Mouse (Mus musculus) lung, adult 2 months (tissue): ENCODE results near the gene Dnajc9. TPM values are rescaled to one million over a fixed set of nuclear protein-coding genes. Genes with fewer than 3 reads are reported as not detected.

Experiments used
- DNase-seq: peaks from one replicate; pipeline ENCODE4 v3.0.0; 2022
- H3K4me1 ChIP-seq: fragments of 200-500 bp; 2 replicates; pipeline ENCODE4 v1.6.1; 2011; ENCODE audit warnings: low read length; ENCODE audit not compliant: control insufficient read depth, insufficient read depth
- H3K4me3 ChIP-seq: fragments of 200-500 bp; replicated peaks from 2 replicates; pipeline ENCODE3; 2011; ENCODE audit warnings: low read depth, mild to moderate bottlenecking, control low read depth, low read length; ENCODE audit errors: extremely low read depth
- CTCF ChIP-seq: fragments of 200-500 bp; IDR thresholded peaks from 2 replicates; pipeline ENCODE4 v1.5.1; 2011; ENCODE audit warnings: mild to moderate bottlenecking, low read length, control low read depth; ENCODE audit not compliant: insufficient read depth
- POLR2A ChIP-seq: fragments of 200-500 bp; IDR thresholded peaks from 2 replicates; pipeline ENCODE4 v1.6.1; 2011; ENCODE audit warnings: low read depth, mild to moderate bottlenecking, control low read depth, low read length, borderline replicate concordance; ENCODE audit errors: extremely low read depth
- WGBS: fragments of 180-500 bp; shearing (Covaris S2); methylation state at CpG from one replicate; pipeline ENCODE4 v1.1.7; 2018; 5-methylcytosine and 5-hydroxymethylcytosine counted together
- polyA plus RNA-seq: library from polyadenylated mRNA; depleted of rRNA; stranded (reverse); fragments of >200 nt; gene quantifications from 2 replicates; pipeline ENCODE4 v1.2.3, GENCODE M21; 2012

The Dnajc9 gene
- polyA plus RNA-seq, 1 experiment = 17.5 TPM

DNA sequence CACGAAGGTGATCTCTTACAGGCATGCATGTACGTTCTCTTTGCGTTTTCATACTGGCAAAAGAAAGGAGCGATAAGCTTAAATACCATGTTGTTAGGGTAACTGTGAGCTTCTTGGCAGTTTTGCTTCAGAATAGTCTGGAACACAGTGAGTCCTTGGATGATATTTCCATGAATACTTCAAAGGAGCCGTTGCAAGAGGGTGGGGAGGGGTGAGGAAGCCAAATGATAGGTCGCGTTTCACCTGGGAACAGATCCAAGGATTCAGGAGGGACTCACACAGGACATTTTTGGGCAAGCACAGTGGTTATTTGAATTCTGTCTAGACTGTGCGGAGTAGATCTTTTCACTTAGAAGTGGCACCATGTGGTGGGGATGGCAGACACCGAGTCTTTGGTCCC is 8.5 kb upstream of the Dnajc9 start:
- Histone ChIP-seq H3K4me3 (no peak overlapping the region), H3K4me1 (no peaks in the 10 kb centered on the region)
- 73% methylated on average over 9 of the region's 9 CpGs for WGBS
- TF ChIP-seq CTCF = no peak
- TF ChIP-seq POLR2A = no peak
- DNase-seq = no peak

DNA sequence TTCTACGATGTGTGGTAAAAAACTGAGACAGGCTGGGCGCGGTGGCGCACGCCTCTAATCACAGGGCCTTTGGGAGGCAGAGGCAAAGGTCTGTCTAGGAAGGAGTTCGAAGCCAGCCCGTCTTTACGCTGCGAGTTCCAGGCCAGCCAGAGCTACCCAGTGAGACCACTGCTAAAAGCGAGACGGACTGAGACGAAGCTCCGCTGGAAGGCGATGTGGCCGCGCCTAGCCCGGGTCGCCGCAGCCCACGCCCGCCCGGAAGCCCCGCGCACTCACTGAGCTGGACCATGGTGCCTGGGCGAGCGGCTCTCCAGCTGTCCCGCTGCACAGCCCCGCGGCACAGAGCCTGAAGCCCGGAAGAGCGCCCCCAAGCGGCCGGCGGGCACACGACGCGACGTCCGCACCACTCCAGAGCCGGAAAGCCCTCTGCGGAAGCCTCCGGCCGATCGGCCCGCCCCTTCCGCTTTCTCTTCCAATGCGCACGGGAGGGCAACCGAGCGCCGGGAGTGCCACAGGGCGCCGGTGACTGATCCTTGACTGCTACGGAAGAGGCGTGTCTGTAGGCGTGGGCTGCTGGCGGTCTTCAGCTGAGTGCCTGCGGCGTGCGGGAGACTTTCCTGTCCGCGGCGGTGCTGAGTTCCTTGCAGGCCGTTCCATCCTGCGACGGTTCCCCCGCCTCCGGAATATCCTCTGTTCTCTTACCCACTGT is 4.6 kb upstream of the Dnajc9 start, which contains the start of gene Mrps16:
Gene Mrps16, minus strand, starts transcription at position 430 of the 709 bp plus-strand sequence.
- TF ChIP-seq CTCF = peak; percentile 42; the same call in 1 of the 2 replicates
- TF ChIP-seq POLR2A = peak; percentile 66
- peak within 1 kb of the TSS; percentile 94 for H3K4me3 ChIP-seq
- peak; percentile 87 for DNase-seq
- H3K4me1 ChIP-seq = peaks cover 4% of the 10 kb centered on the region; the same call in 1 of the 2 replicates
- under 1% methylated on average over 68 of the region's 68 CpGs for WGBS

GRCm38 (mm10) chr14:20392326-20392725 is 3.6 kb upstream of the Dnajc9 start:
- DNase-seq = no peak
- Histone ChIP-seq H3K4me1 (peaks cover 6% of the 10 kb centered on the region), H3K4me3 (no peak overlapping the region)
- TF ChIP-seq POLR2A = no peak
- no peak for TF ChIP-seq CTCF
- 75% methylated on average over 4 of the region's 4 CpGs for WGBS

GRCm38 (mm10) chr14:20389446-20390079 is 853 bp upstream of the Dnajc9 start:
- WGBS = 87% methylated on average over 8 of the region's 8 CpGs
- H3K4me3 ChIP-seq = no peak overlapping the region
- TF ChIP-seq CTCF (no peak), POLR2A (no peak)
- no peak for DNase-seq
- peaks cover 6% of the 10 kb centered on the region for H3K4me1 ChIP-seq

- no peak for TF ChIP-seq CTCF
- TF ChIP-seq POLR2A = no peak
- WGBS = 75% methylated on average over 9 of the region's 9 CpGs
- no peaks in the 10 kb centered on the region; the same call in 1 of the 2 replicates for H3K4me1 ChIP-seq
- DNase-seq = no peak
- H3K4me3 ChIP-seq = no peak overlapping the region
These were observed 8.8 kb downstream of the Dnajc9 start for GRCm38 (mm10) chr14:20379753-20380430.

- 69% methylated on average over 5 of the region's 5 CpGs for WGBS
- peak; percentile 15 for DNase-seq
- TF ChIP-seq POLR2A = no peak
- TF ChIP-seq CTCF = no peak
- Histone ChIP-seq H3K4me3 (no peak overlapping the region), H3K4me1 (no peaks in the 10 kb centered on the region; the same call in 1 of the 2 replicates)
These were observed 9.5 kb downstream of the Dnajc9 start for GRCm38 (mm10) chr14:20379087-20379640.

- Histone ChIP-seq H3K4me1 (no peaks in the 10 kb centered on the region; the same call in 1 of the 2 replicates), H3K4me3 (peak overlapping the region; percentile 46)
- DNase-seq = peak; percentile 33
- no peak for TF ChIP-seq POLR2A
- peak; percentile 64 for TF ChIP-seq CTCF
- WGBS = 31% methylated on average over 13 of the region's 13 CpGs
These were observed 10.2 kb downstream of the Dnajc9 start for GRCm38 (mm10) chr14:20378313-20379061.

GRCm38 (mm10) chr14:20377112-20377521 is 11.6 kb downstream of the Dnajc9 start:
- WGBS = 52% methylated on average over 4 of the region's 4 CpGs
- Histone ChIP-seq H3K4me3 (no peak overlapping the region), H3K4me1 (no peaks in the 10 kb centered on the region; the same call in 1 of the 2 replicates)
- DNase-seq = no peak
- no peak for TF ChIP-seq POLR2A
- TF ChIP-seq CTCF = no peak
